Mouse (Mus musculus): ENCODE data around the gene Fam20b. TPM values are rescaled to one million over a fixed set of nuclear protein-coding genes. Genes with fewer than 3 reads are reported as not detected.

The Fam20b gene
- polyA plus RNA-seq, 1 experiment from 2014 or later: 28.1 TPM

Other genes with a start within 250 kb of the Fam20b start
- 32.2 and 32.7 TPM in 2 replicates for gene Soat1, start 244.8 kb downstream of the Fam20b start, polyA plus RNA-seq (2014; fragmentation: Nextera tagmentation; extraction: Ambion mirVana)
- 0.74 and 0.82 TPM in 2 replicates for gene Gm10031, start 195.1 kb downstream of the Fam20b start, polyA plus RNA-seq (2014; fragmentation: Nextera tagmentation; extraction: Ambion mirVana)
- gene Abl2, start 160.3 kb downstream of the Fam20b start, polyA plus RNA-seq (2014; fragmentation: Nextera tagmentation; extraction: Ambion mirVana): 3.7 and 4.2 TPM in 2 replicates
- gene Tor3a, start 44.7 kb downstream of the Fam20b start, polyA plus RNA-seq (2014; fragmentation: Nextera tagmentation; extraction: Ambion mirVana): 6.8 and 8.4 TPM in 2 replicates
- 2.9 and 4.2 TPM in 2 replicates for gene Angptl1, start 119.5 kb upstream of the Fam20b start, polyA plus RNA-seq (2014; fragmentation: Nextera tagmentation; extraction: Ambion mirVana)
- gene Ralgps2, start 220.5 kb upstream of the Fam20b start, polyA plus RNA-seq (2014; fragmentation: Nextera tagmentation; extraction: Ambion mirVana): 60.2 and 63.5 TPM in 2 replicates